Mouse (Mus musculus) neural tube, embryonic 12.5 days (tissue): ENCODE results near the gene Selplg. TPM values are rescaled to one million over a fixed set of nuclear protein-coding genes. Genes with fewer than 3 reads are reported as not detected.
A peak's percentile ranks its signal among the peaks of the same experiment; 100 is the strongest.
"Not testable (repeated sequence)": the region's sequence is repeated elsewhere in the genome, so short reads cannot be mapped to it uniquely, and the experiment has no call there.

Experiments
- ATAC-seq: fragments of 200-750 bp; cut with Nextera tagmentation; 2 replicates; pipeline ENCODE4 v1.8.0; 2017; ENCODE audit warnings: low read depth, mild to moderate bottlenecking, moderate TSS enrichment, moderate library complexity; ENCODE audit not compliant: low FRiP score
- H3K27ac ChIP-seq: fragments of 300-500 bp; sonication (generic); 2 replicates; pipeline ENCODE4 v1.5.1; 2016
- H3K27me3 ChIP-seq: fragments of 300-500 bp; sonication (generic); replicated peaks from 2 replicates; pipeline ENCODE4 v1.6.1; 2016; ENCODE audit warnings: mild to moderate bottlenecking
- H3K36me3 ChIP-seq: fragments of 300-500 bp; sonication (generic); 2 replicates; pipeline ENCODE4 v1.6.1; 2016; ENCODE audit warnings: mild to moderate bottlenecking
- H3K4me1 ChIP-seq: fragments of 300-500 bp; sonication (generic); 2 replicates; pipeline ENCODE4 v1.6.1; 2016
- H3K4me2 ChIP-seq: fragments of 300-500 bp; sonication (generic); replicated peaks from 2 replicates; pipeline ENCODE4 v1.6.1; 2016; ENCODE audit warnings: mild to moderate bottlenecking
- H3K4me3 ChIP-seq: fragments of 300-500 bp; sonication (generic); 2 replicates; pipeline ENCODE4 v1.5.1; 2016
- H3K9ac ChIP-seq: fragments of 300-500 bp; sonication (generic); 2 replicates; pipeline ENCODE4 v1.6.1; 2016; ENCODE audit warnings: mild to moderate bottlenecking
- H3K9me3 ChIP-seq: fragments of 300-500 bp; sonication (generic); 2 replicates; pipeline ENCODE4 v1.6.1; 2016; ENCODE audit warnings: mild to moderate bottlenecking
- WGBS: fragments of 180-500 bp; shearing (Covaris S2); methylation state at CpG from one replicate; pipeline ENCODE4 v1.1.7; 2016; 5-methylcytosine and 5-hydroxymethylcytosine counted together
- polyA plus RNA-seq: library from polyadenylated mRNA; unstranded; fragments of >200 nt; fragmentation: Nextera tagmentation; extraction: Ambion mirVana; gene quantifications from 2 replicates; pipeline ENCODE4 v1.2.1, GENCODE M21; 2016

Selplg gene
- polyA plus RNA-seq, 1 experiment from 2014 or later: 1.5 TPM

DNA sequence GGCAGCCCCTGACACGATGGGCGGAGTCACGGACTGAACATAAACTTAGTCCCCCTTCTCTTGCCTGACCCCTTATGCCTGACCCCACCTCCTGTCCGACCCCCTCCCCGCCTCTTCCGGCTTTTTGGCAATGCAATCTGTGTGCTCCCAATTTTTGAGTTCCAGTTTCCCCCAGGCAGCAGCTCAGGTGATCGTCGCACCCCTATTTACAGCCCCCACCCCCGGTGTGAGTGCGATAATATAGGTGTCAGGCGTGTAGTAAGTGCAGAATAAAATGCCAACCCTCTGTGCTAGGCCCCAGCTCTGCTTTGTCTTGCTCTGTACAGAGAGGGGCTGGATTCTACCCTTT is 17.4 kb downstream of the Selplg start:
- ATAC-seq: no peak
- Histone ChIP-seq H3K4me3 (no peak overlapping the region), H3K4me1 (no peaks in the 10 kb centered on the region), H3K36me3 (no peaks in the 10 kb centered on the region), H3K27ac (no peak overlapping the region), H3K9me3 (no peaks in the 10 kb centered on the region), H3K27me3 (no peaks in the 10 kb centered on the region), H3K4me2 (no peak overlapping the region), H3K9ac (no peak overlapping the region)
- 57% methylated on average over 11 of the region's 11 CpGs for WGBS

GRCm38 (mm10) chr5:113814111-113815040 is 18.1 kb downstream of the Selplg start:
- no peak overlapping the region for H3K4me3 ChIP-seq
- no peak overlapping the region for H3K9ac ChIP-seq
- ATAC-seq: no peak
- H3K4me1 ChIP-seq: no peaks in the 10 kb centered on the region
- H3K9me3 ChIP-seq: no peaks in the 10 kb centered on the region
- 41% methylated on average over 27 of the region's 27 CpGs for WGBS
- no peaks in the 10 kb centered on the region for H3K36me3 ChIP-seq
- H3K27me3 ChIP-seq: no peaks in the 10 kb centered on the region
- H3K4me2 ChIP-seq: no peak overlapping the region
- no peak overlapping the region for H3K27ac ChIP-seq

- Histone ChIP-seq H3K27ac (no peak overlapping the region), H3K27me3 (no peaks in the 10 kb centered on the region), H3K9me3 (no peaks in the 10 kb centered on the region), H3K4me3 (no peak overlapping the region), H3K4me2 (no peak overlapping the region), H3K36me3 (no peaks in the 10 kb centered on the region), H3K9ac (no peak overlapping the region), H3K4me1 (no peaks in the 10 kb centered on the region)
- 22% methylated on average over 9 of the region's 9 CpGs for WGBS
- no peak for ATAC-seq
These were observed 18.8 kb downstream of the Selplg start for GRCm38 (mm10) chr5:113813608-113814007.

- no peak overlapping the region for H3K4me3 ChIP-seq
- no peaks in the 10 kb centered on the region for H3K4me1 ChIP-seq
- WGBS: 94% methylated on average over 2 of the region's 2 CpGs
- no peak overlapping the region for H3K9ac ChIP-seq
- no peaks in the 10 kb centered on the region for H3K9me3 ChIP-seq
- no peaks in the 10 kb centered on the region for H3K27me3 ChIP-seq
- no peak overlapping the region for H3K4me2 ChIP-seq
- no peak overlapping the region for H3K27ac ChIP-seq
- ATAC-seq: no peak
- H3K36me3 ChIP-seq: no peaks in the 10 kb centered on the region
These were observed 19.8 kb downstream of the Selplg start for GRCm38 (mm10) chr5:113812638-113813037.

GRCm38 (mm10) chr5:113811824-113812420 is 20.5 kb downstream of the Selplg start:
- not testable (repeated sequence) for ATAC-seq, H3K9ac ChIP-seq, H3K36me3 ChIP-seq, H3K27me3 ChIP-seq, H3K4me1 ChIP-seq, H3K9me3 ChIP-seq, H3K27ac ChIP-seq, H3K4me3 ChIP-seq, H3K4me2 ChIP-seq
- 24% methylated on average over 11 of the region's 12 CpGs for WGBS

DNA sequence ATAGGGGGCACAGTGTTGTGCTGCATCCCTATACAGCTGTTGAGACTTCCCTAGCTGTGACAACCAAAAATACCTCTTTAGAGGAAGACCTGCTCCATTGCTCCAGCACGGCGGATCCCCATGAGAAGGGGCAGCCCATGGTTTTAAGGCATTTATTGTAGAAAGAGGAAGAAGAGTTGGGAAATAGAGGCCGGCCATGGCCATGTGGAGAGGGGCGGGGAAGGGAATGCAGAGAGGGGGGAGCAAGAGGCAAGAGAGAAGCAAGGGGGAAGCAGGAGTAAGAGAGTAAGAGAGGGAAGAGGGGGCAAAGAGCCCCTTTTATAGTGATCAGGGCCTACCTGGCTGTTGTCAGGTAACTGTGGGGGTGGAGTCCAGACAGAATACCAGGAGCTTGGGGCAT is 22.3 kb downstream of the Selplg start:
- Histone ChIP-seq H3K4me1 (no peaks in the 10 kb centered on the region), H3K36me3 (no peaks in the 10 kb centered on the region), H3K4me3 (no peak overlapping the region), H3K4me2 (no peak overlapping the region), H3K27me3 (no peaks in the 10 kb centered on the region), H3K9me3 (no peaks in the 10 kb centered on the region), H3K27ac (no peak overlapping the region), H3K9ac (no peak overlapping the region)
- no peak for ATAC-seq
- 89% methylated on average over 4 of the region's 4 CpGs for WGBS

- ATAC-seq: no peak
- Histone ChIP-seq H3K4me2 (no peak overlapping the region), H3K9me3 (no peaks in the 10 kb centered on the region), H3K4me3 (no peak overlapping the region), H3K27me3 (no peaks in the 10 kb centered on the region), H3K4me1 (no peaks in the 10 kb centered on the region), H3K36me3 (no peaks in the 10 kb centered on the region), H3K9ac (no peak overlapping the region), H3K27ac (no peak overlapping the region)
- whole genome bisulfite sequencing: 82% methylated on average over 2 of the region's 2 CpGs
These were observed 24.3 kb downstream of the Selplg start for GRCm38 (mm10) chr5:113808177-113808576.

- ATAC-seq: no peak
- Histone ChIP-seq H3K4me2 (no peak overlapping the region), H3K9ac (no peak overlapping the region), H3K4me1 (no peaks in the 10 kb centered on the region), H3K9me3 (no peaks in the 10 kb centered on the region), H3K27ac (no peak overlapping the region), H3K36me3 (no peaks in the 10 kb centered on the region), H3K4me3 (no peak overlapping the region), H3K27me3 (no peaks in the 10 kb centered on the region)
- WGBS: 55% methylated on average over 9 of the region's 9 CpGs
These were observed 24.7 kb downstream of the Selplg start for GRCm38 (mm10) chr5:113807712-113808111.

GRCm38 (mm10) chr5:113806414-113806813 is 26.0 kb downstream of the Selplg start:
- H3K36me3 ChIP-seq: no peaks in the 10 kb centered on the region
- no peak overlapping the region for H3K27ac ChIP-seq
- 31% methylated on average over 10 of the region's 10 CpGs for WGBS
- no peak overlapping the region for H3K9ac ChIP-seq
- H3K9me3 ChIP-seq: no peaks in the 10 kb centered on the region
- no peak for ATAC-seq
- no peak overlapping the region for H3K4me2 ChIP-seq
- H3K27me3 ChIP-seq: no peaks in the 10 kb centered on the region
- no peaks in the 10 kb centered on the region for H3K4me1 ChIP-seq
- H3K4me3 ChIP-seq: no peak overlapping the region

DNA sequence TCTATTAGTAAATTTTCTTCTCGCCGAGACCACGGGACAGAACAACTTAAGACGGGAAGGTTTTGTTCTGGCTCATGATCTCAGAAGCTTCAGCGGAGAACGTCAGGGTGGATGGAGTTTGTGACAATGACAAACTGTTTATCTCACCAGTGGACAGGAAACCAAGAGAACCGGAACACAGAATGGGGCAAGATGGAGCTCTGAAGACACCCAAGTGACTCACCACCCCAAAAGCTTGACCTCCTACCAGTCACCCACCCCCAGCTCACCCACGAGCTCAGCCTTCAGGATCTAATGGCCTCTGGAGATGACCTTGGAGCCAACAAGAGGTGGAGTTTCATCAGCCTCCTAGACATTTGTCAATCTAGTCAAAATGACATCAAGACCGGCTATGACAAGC is 27.1 kb downstream of the Selplg start:
- 86% methylated on average over 9 of the region's 9 CpGs for WGBS

DNA sequence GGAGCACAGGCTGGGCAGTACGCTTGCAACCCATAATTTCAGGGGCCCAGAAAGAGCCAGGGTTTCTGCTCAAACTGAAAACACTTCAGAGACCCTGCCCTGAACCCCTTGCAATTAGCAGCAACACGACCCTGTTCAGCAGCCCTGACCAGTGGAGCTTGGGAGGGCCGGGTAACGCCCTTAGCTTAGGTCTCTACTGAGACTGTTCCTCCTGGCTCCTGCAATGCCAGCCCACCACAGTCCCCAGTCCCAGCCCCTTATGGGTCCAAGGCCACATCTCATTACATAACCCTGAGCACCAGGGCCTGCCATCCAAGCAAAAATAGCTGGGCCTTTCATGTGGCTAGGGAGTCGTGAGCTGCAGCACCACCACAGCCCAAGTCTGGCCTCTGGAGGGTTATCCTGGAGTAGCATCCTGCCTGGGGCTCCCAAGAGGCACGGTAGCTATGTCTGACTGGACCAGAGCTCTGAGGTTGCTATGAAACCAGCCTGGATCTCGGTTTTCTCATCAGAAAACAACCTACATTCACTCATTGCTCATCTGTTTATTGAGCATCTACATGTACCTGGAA is 28.0 kb downstream of the Selplg start:
- no peak overlapping the region for H3K27ac ChIP-seq
- H3K9me3 ChIP-seq: no peaks in the 10 kb centered on the region
- 57% methylated on average over 7 of the region's 7 CpGs for WGBS
- no peak overlapping the region for H3K4me2 ChIP-seq
- peaks cover 14% of the 10 kb centered on the region for H3K4me1 ChIP-seq
- no peak overlapping the region for H3K4me3 ChIP-seq
- no peak for ATAC-seq
- H3K27me3 ChIP-seq: no peaks in the 10 kb centered on the region
- H3K36me3 ChIP-seq: no peaks in the 10 kb centered on the region
- H3K9ac ChIP-seq: no peak overlapping the region

More for the DNA sequence above, 27.1 kb downstream of the Selplg start:
- no peak for ATAC-seq
- H3K4me1 ChIP-seq: peaks cover 6% of the 10 kb centered on the region
- no peaks in the 10 kb centered on the region for H3K27me3 ChIP-seq
- H3K9ac ChIP-seq: no peak overlapping the region
- no peak overlapping the region for H3K4me3 ChIP-seq
- no peaks in the 10 kb centered on the region for H3K9me3 ChIP-seq
- no peaks in the 10 kb centered on the region for H3K36me3 ChIP-seq
- no peak overlapping the region for H3K4me2 ChIP-seq
- H3K27ac ChIP-seq: no peak overlapping the region

- H3K27ac ChIP-seq: peak within 1 kb of the TSS; percentile 46; the same call in 1 of the 2 replicates
- ATAC-seq: peak; percentile 69
- peak within 1 kb of the TSS; percentile 20 for H3K4me3 ChIP-seq
- H3K9ac ChIP-seq: peak within 1 kb of the TSS; percentile 43; the same call in 1 of the 2 replicates
- no peaks in the 10 kb centered on the region for H3K9me3 ChIP-seq
- peaks cover 34% of the 10 kb centered on the region for H3K4me1 ChIP-seq
- H3K4me2 ChIP-seq: peak within 1 kb of the TSS; percentile 44
- H3K27me3 ChIP-seq: 0 out of 2 replicates have a peak, but pooled peaks cover 5% of the 10 kb centered on the region
- WGBS: 2% methylated on average over 11 of the region's 11 CpGs
- no peaks in the 10 kb centered on the region for H3K36me3 ChIP-seq
These were observed 32.2 kb downstream of the Selplg start, which contains the start of gene Tmem119 for GRCm38 (mm10) chr5:113800280-113800679. Gene Tmem119, minus strand, starts transcription at chr5:113800516.
